Mouse (Mus musculus): ENCODE data around the gene Fkbp8. TPM values are rescaled to one million over a fixed set of nuclear protein-coding genes. Genes with fewer than 3 reads are reported as not detected.

Fkbp8 gene
- polyA plus RNA-seq, 1 experiment from 2014 or later: 103 TPM

GRCm38 (mm10) chr8:70529741-70530161, 2.2 kb downstream of the Fkbp8 start:
- H3K27ac ChIP-seq: peak overlapping the region; percentile 76

GRCm38 (mm10) chr8:70530314-70530713, 2.8 kb downstream of the Fkbp8 start:
- peaks cover 41% of the 10 kb centered on the region for H3K79me2 ChIP-seq (ENCODE audit: inconsistent target)
- H3K4me3 ChIP-seq (ENCODE audit: inconsistent target): no peak overlapping the region
- WGBS (ENCODE audit: missing documents): 94% methylated on average over 2 of the region's 2 CpGs
- H3K36me3 ChIP-seq (ENCODE audit: inconsistent target): peaks cover 45% of the 10 kb centered on the region
- H3K27ac ChIP-seq: 0 out of 2 replicates have a peak overlapping the region, but pooled peaks have one; percentile 76

More at GRCm38 (mm10) chr8:70529741-70530161, 2.2 kb downstream of the Fkbp8 start:
- H3K4me3 ChIP-seq (ENCODE audit: inconsistent target): peak overlapping the region; percentile 92; the same call in 1 of the 2 replicates
- H3K36me3 ChIP-seq (ENCODE audit: inconsistent target): peaks cover 39% of the 10 kb centered on the region
- 90% methylated on average over 3 of the region's 3 CpGs for WGBS (ENCODE audit: missing documents)
- H3K79me2 ChIP-seq (ENCODE audit: inconsistent target): peaks cover 41% of the 10 kb centered on the region

GRCm38 (mm10) chr8:70534281-70534680, 6.8 kb downstream of the Fkbp8 start:
- Histone ChIP-seq H3K27ac (no peak overlapping the region), H3K79me2 (ENCODE audit: inconsistent target) (peaks cover 26% of the 10 kb centered on the region), H3K4me3 (ENCODE audit: inconsistent target) (no peak overlapping the region), H3K36me3 (ENCODE audit: inconsistent target) (peaks cover 47% of the 10 kb centered on the region)
- WGBS (ENCODE audit: missing documents): 97% methylated on average over 8 of the region's 12 CpGs

GRCm38 (mm10) chr8:70535221-70535620, 7.7 kb downstream of the Fkbp8 start:
- 94% methylated on average over 3 of the region's 3 CpGs for WGBS (ENCODE audit: missing documents)
- Histone ChIP-seq H3K36me3 (ENCODE audit: inconsistent target) (peaks cover 47% of the 10 kb centered on the region), H3K4me3 (ENCODE audit: inconsistent target) (no peak overlapping the region), H3K27ac (no peak overlapping the region), H3K79me2 (ENCODE audit: inconsistent target) (peaks cover 24% of the 10 kb centered on the region)

GRCm38 (mm10) chr8:70535701-70536100, 8.2 kb downstream of the Fkbp8 start:
- Histone ChIP-seq H3K79me2 (ENCODE audit: inconsistent target) (peaks cover 24% of the 10 kb centered on the region), H3K36me3 (ENCODE audit: inconsistent target) (peaks cover 43% of the 10 kb centered on the region), H3K4me3 (ENCODE audit: inconsistent target) (no peak overlapping the region), H3K27ac (no peak overlapping the region)
- WGBS (ENCODE audit: missing documents): 96% methylated on average over 2 of the region's 2 CpGs

GRCm38 (mm10) chr8:70538024-70538579, 10.6 kb downstream of the Fkbp8 start:
- Histone ChIP-seq H3K79me2 (ENCODE audit: inconsistent target) (peaks cover 36% of the 10 kb centered on the region), H3K27ac (peak overlapping the region; percentile 91), H3K36me3 (ENCODE audit: inconsistent target) (peaks cover 20% of the 10 kb centered on the region; the same call in 1 of the 2 replicates), H3K4me3 (ENCODE audit: inconsistent target) (peak overlapping the region; percentile 96)
- WGBS (ENCODE audit: missing documents): 8% methylated on average over 24 of the region's 24 CpGs

- H3K36me3 ChIP-seq (ENCODE audit: inconsistent target): peaks cover 18% of the 10 kb centered on the region; the same call in 1 of the 2 replicates
- peaks cover 41% of the 10 kb centered on the region for H3K79me2 ChIP-seq (ENCODE audit: inconsistent target)
- H3K4me3 ChIP-seq (ENCODE audit: inconsistent target): peak overlapping the region; percentile 96
- peak overlapping the region; percentile 91 for H3K27ac ChIP-seq
- WGBS (ENCODE audit: missing documents): 0% methylated on average over 32 of the region's 32 CpGs
Measured at GRCm38 (mm10) chr8:70538633-70539076, 11.1 kb downstream of the Fkbp8 start.

- H3K36me3 ChIP-seq (ENCODE audit: inconsistent target): peaks cover 12% of the 10 kb centered on the region; the same call in 1 of the 2 replicates
- peak within 1 kb of the TSS; percentile 96 for H3K4me3 ChIP-seq (ENCODE audit: inconsistent target)
- under 1% methylated on average over 43 of the region's 58 CpGs for WGBS (ENCODE audit: missing documents)
- H3K27ac ChIP-seq: peak within 1 kb of the TSS; percentile 92
- peaks cover 45% of the 10 kb centered on the region for H3K79me2 ChIP-seq (ENCODE audit: inconsistent target)
Measured at GRCm38 (mm10) chr8:70539077-70539813, 11.7 kb downstream of the Fkbp8 start, which contains the start of gene Ell. TSS of gene Ell (plus strand) at chr8:70539457.

GRCm38 (mm10) chr8:70540013-70540506, 12.5 kb downstream of the Fkbp8 start:
- H3K36me3 ChIP-seq (ENCODE audit: inconsistent target): peaks cover 4% of the 10 kb centered on the region; the same call in 1 of the 2 replicates
- peaks cover 52% of the 10 kb centered on the region for H3K79me2 ChIP-seq (ENCODE audit: inconsistent target)
- peak overlapping the region; percentile 92 for H3K27ac ChIP-seq
- WGBS (ENCODE audit: missing documents): 4% methylated on average over 4 of the region's 4 CpGs
- H3K4me3 ChIP-seq (ENCODE audit: inconsistent target): peak overlapping the region; percentile 96

GRCm38 (mm10) chr8:70540507-70541071, 13.1 kb downstream of the Fkbp8 start:
- 14% methylated on average over 7 of the region's 7 CpGs for WGBS (ENCODE audit: missing documents)
- no peaks in the 10 kb centered on the region for H3K36me3 ChIP-seq (ENCODE audit: inconsistent target)
- H3K79me2 ChIP-seq (ENCODE audit: inconsistent target): peaks cover 57% of the 10 kb centered on the region
- H3K27ac ChIP-seq: peak overlapping the region; percentile 92
- H3K4me3 ChIP-seq (ENCODE audit: inconsistent target): peak overlapping the region; percentile 96

GRCm38 (mm10) chr8:70541081-70541480, 13.6 kb downstream of the Fkbp8 start:
- peak overlapping the region; percentile 96 for H3K4me3 ChIP-seq (ENCODE audit: inconsistent target)
- WGBS (ENCODE audit: missing documents): 40% methylated on average over 5 of the region's 5 CpGs
- H3K36me3 ChIP-seq (ENCODE audit: inconsistent target): no peaks in the 10 kb centered on the region
- peaks cover 62% of the 10 kb centered on the region for H3K79me2 ChIP-seq (ENCODE audit: inconsistent target)
- H3K27ac ChIP-seq: peak overlapping the region; percentile 92

- peak overlapping the region; percentile 92 for H3K27ac ChIP-seq
- peaks cover 94% of the 10 kb centered on the region for H3K79me2 ChIP-seq (ENCODE audit: inconsistent target)
- no peak overlapping the region for H3K4me3 ChIP-seq (ENCODE audit: inconsistent target)
- H3K36me3 ChIP-seq (ENCODE audit: inconsistent target): no peaks in the 10 kb centered on the region
- 8% methylated on average over 6 of the region's 6 CpGs for WGBS (ENCODE audit: missing documents)
Measured at GRCm38 (mm10) chr8:70544200-70544687, 16.7 kb downstream of the Fkbp8 start.

- peak overlapping the region; percentile 92 for H3K27ac ChIP-seq
- no peak overlapping the region for H3K4me3 ChIP-seq (ENCODE audit: inconsistent target)
- peaks cover 96% of the 10 kb centered on the region for H3K79me2 ChIP-seq (ENCODE audit: inconsistent target)
- H3K36me3 ChIP-seq (ENCODE audit: inconsistent target): no peaks in the 10 kb centered on the region
- WGBS (ENCODE audit: missing documents): 40% methylated on average over 4 of the region's 4 CpGs
Measured at GRCm38 (mm10) chr8:70546412-70546811, 18.9 kb downstream of the Fkbp8 start.

GRCm38 (mm10) chr8:70547762-70548161, 20.2 kb downstream of the Fkbp8 start:
- WGBS (ENCODE audit: missing documents): 94% methylated on average over 6 of the region's 6 CpGs
- H3K27ac ChIP-seq: peak overlapping the region; percentile 92

More at GRCm38 (mm10) chr8:70547762-70548161, 20.2 kb downstream of the Fkbp8 start:
- Histone ChIP-seq H3K79me2 (ENCODE audit: inconsistent target) (peaks cover 96% of the 10 kb centered on the region), H3K4me3 (ENCODE audit: inconsistent target) (no peak overlapping the region), H3K36me3 (ENCODE audit: inconsistent target) (no peaks in the 10 kb centered on the region)
